Mouse (Mus musculus): ENCODE measurements around the gene Ugt1a7c. TPM values are rescaled to one million over a fixed set of nuclear protein-coding genes. Genes with fewer than 3 reads are reported as not detected.

Gene Ugt1a7c
- total and polyA plus RNA-seq, 3 experiments: 2.2 to 15.3 (median 11.1) TPM

- Histone ChIP-seq H3K4me3 (replicated peaks in 1 of 3; ENCODE audit: low read depth in 2 of 3, low read length in 2 of 3, poor library complexity in 1 of 3) (no peak overlapping the region), H3K4me2 (ENCODE audit: insufficient read depth, low read depth, poor library complexity, severe bottlenecking) (peak overlapping the region; percentile 45), H3K27ac (ENCODE audit: insufficient read depth, low read depth) (no peak overlapping the region), H3K9ac (ENCODE audit: insufficient read depth, low read depth) (no peak overlapping the region), H3K36me3 (replicated peaks in 1 of 2; ENCODE audit: control insufficient read depth in 1 of 2, insufficient read depth in 1 of 2, low read length in 1 of 2) (no peaks in the 10 kb centered on the region), H3K79me2 (replicated peaks; ENCODE audit: control insufficient read depth, extremely low read depth, insufficient read depth, poor library complexity, severe bottlenecking) (no peaks in the 10 kb centered on the region), H3K4me1 (ENCODE audit: control insufficient read depth in 1 of 2, insufficient read depth in 2 of 2) (peaks cover 0 to 31% of the 10 kb centered on the region in 2 experiments; a peak in 3 of 4 replicates), H3K9me3 (replicated peaks; ENCODE audit: low read length) (no peaks in the 10 kb centered on the region), H3K27me3 (replicated peaks) (no peaks in the 10 kb centered on the region)
- in situ Hi-C loops (cut with MboI; ENCODE audit: low pct_ligation_motif_present, low pct_unique_long_range_greater_than_20kb, low sequenced_read_pairs): loop anchor here (10.0 kb wide), 1 partner anchor 151 kb away; no protein-coding TSS in a partner anchor
- TF ChIP-seq IRF4 (IDR thresholded peaks at IDR 0.05; ENCODE audit: low read depth, low read length): peak; percentile 89
- no peak for TF ChIP-seq E2F4 (IDR thresholded peaks at IDR 0.05; ENCODE audit: insufficient replicate concordance, low read depth, low read length)
- TF ChIP-seq USF1 (IDR thresholded peaks at IDR 0.05; ENCODE audit: low read depth, low read length): no peak
- no peak for TF ChIP-seq UBTF (IDR thresholded peaks at IDR 0.05; ENCODE audit: low read depth, low read length)
- TF ChIP-seq RCOR1 (conservative IDR thresholded peaks at IDR 0.05; ENCODE audit: low read depth, low read length): no peak
- peak; percentile 44; the same call in 1 of the 2 replicates for TF ChIP-seq BHLHE40 (IDR thresholded peaks at IDR 0.05; ENCODE audit: low read depth, low read length)
- TF ChIP-seq MAZ (IDR thresholded peaks at IDR 0.05; ENCODE audit: low read depth, low read length): no peak
- TF ChIP-seq NRF1 (IDR thresholded peaks at IDR 0.05; ENCODE audit: low read depth, low read length): no peak
- TF ChIP-seq ETS1 (conservative IDR thresholded peaks at IDR 0.05; ENCODE audit: low read depth, low read length): peak; percentile 63
- TF ChIP-seq HCFC1 (IDR thresholded peaks at IDR 0.05; ENCODE audit: low read depth, low read length): no peak
- TF ChIP-seq SMC3 (IDR thresholded peaks at IDR 0.05; ENCODE audit: low read depth, low read length): no peak
- no peak for TF ChIP-seq ZNF384 (IDR thresholded peaks at IDR 0.05; ENCODE audit: low read depth, low read length)
- TF ChIP-seq NELFE (IDR thresholded peaks at IDR 0.05; ENCODE audit: low read depth, low read length): no peak
- no peak for TF ChIP-seq POLR2AphosphoS2 (IDR thresholded peaks at IDR 0.05; ENCODE audit: low read depth, low read length)
- TF ChIP-seq POLR2A (IDR thresholded peaks at IDR 0.05; ENCODE audit: low read depth, low read length): no peak
- TF ChIP-seq JUN (IDR thresholded peaks at IDR 0.05; ENCODE audit: insufficient read depth, low read depth, low read length): peak; percentile 39
- peak; percentile 17; the same call in 1 of the 2 replicates for TF ChIP-seq TCF12 (IDR thresholded peaks at IDR 0.05; ENCODE audit: low read depth, low read length)
- TF ChIP-seq GABPA (IDR thresholded peaks at IDR 0.05; ENCODE audit: insufficient replicate concordance, low read depth, low read length): no peak
- no peak for TF ChIP-seq PAX5 (IDR thresholded peaks at IDR 0.05; ENCODE audit: low read length)
- TF ChIP-seq ELF1 (IDR thresholded peaks at IDR 0.05; ENCODE audit: low read depth, low read length): peak; percentile 19; the same call in 1 of the 2 replicates
- no peak for TF ChIP-seq MAFK (IDR thresholded peaks at IDR 0.05; ENCODE audit: insufficient replicate concordance, low read length)
- TF ChIP-seq SIN3A (IDR thresholded peaks at IDR 0.05; ENCODE audit: low read length): no peak
- 0 out of 2 replicates have a peak, but pooled peaks have one; percentile 17 for TF ChIP-seq TBP (conservative IDR thresholded peaks at IDR 0.05; ENCODE audit: low read depth, low read length)
- TF ChIP-seq MYC (IDR thresholded peaks at IDR 0.05; ENCODE audit: low read depth, low read length): peak; percentile 61; the same call in 1 of the 2 replicates
- TF ChIP-seq JUND (conservative IDR thresholded peaks at IDR 0.05; ENCODE audit: low read depth, low read length): peak; percentile 47; the same call in 1 of the 2 replicates
- no peak for TF ChIP-seq CTCF (conservative IDR thresholded peaks at IDR 0.05 in 1 of 2, IDR thresholded peaks at IDR 0.05 in 1 of 2; ENCODE audit: low read depth in 2 of 2, low read length in 2 of 2)
- no peak for TF ChIP-seq RAD21 (IDR thresholded peaks at IDR 0.05; ENCODE audit: low read depth, low read length)
- TF ChIP-seq CHD2 (IDR thresholded peaks at IDR 0.05; ENCODE audit: low read length): no peak
- TF ChIP-seq CHD1 (IDR thresholded peaks at IDR 0.05; ENCODE audit: low read depth, low read length): no peak
- TF ChIP-seq MAX (IDR thresholded peaks at IDR 0.05; ENCODE audit: low read length): no peak
- no peak for TF ChIP-seq MXI1 (IDR thresholded peaks at IDR 0.05; ENCODE audit: low read depth, low read length)
- 0 out of 2 replicates have a peak, but pooled peaks have one; percentile 15 for TF ChIP-seq MEF2A (IDR thresholded peaks at IDR 0.05; ENCODE audit: borderline replicate concordance, low read depth, low read length)
- no peak for TF ChIP-seq KAT2A (IDR thresholded peaks at IDR 0.05; ENCODE audit: insufficient replicate concordance, low read length)
- no peak for TF ChIP-seq ZMIZ1 (IDR thresholded peaks at IDR 0.05; ENCODE audit: low read depth, low read length)
- no peak for TF ChIP-seq ZKSCAN1 (IDR thresholded peaks at IDR 0.05; ENCODE audit: borderline replicate concordance, low read depth, low read length)
- no peak for TF ChIP-seq ZC3H11A (IDR thresholded peaks at IDR 0.05; ENCODE audit: low read depth, low read length)
- TF ChIP-seq EP300 (IDR thresholded peaks at IDR 0.05; ENCODE audit: low read length): peak; percentile 78
- dilution Hi-C loops (cut with MboI; ENCODE audit: extremely low pct_ligation_motif_present, extremely low pct_unique_long_range_greater_than_20kb, low sequenced_read_pairs): no loop called here
- peak; percentile 76 for DNase-seq (ENCODE audit: extremely low read depth)
Measured at GRCm38 (mm10) chr1:88133908-88134456, 39.1 kb downstream of the Ugt1a7c start.

All from CH12.LX (cell line).